Mouse (Mus musculus): Measurements from ENCODE around the gene Tas2r144. TPM values are rescaled to one million over a fixed set of nuclear protein-coding genes. Genes with fewer than 3 reads are reported as not detected.

Tas2r144 gene
- total RNA-seq, 4 experiments from 2014 or later, result not detected

DNA sequence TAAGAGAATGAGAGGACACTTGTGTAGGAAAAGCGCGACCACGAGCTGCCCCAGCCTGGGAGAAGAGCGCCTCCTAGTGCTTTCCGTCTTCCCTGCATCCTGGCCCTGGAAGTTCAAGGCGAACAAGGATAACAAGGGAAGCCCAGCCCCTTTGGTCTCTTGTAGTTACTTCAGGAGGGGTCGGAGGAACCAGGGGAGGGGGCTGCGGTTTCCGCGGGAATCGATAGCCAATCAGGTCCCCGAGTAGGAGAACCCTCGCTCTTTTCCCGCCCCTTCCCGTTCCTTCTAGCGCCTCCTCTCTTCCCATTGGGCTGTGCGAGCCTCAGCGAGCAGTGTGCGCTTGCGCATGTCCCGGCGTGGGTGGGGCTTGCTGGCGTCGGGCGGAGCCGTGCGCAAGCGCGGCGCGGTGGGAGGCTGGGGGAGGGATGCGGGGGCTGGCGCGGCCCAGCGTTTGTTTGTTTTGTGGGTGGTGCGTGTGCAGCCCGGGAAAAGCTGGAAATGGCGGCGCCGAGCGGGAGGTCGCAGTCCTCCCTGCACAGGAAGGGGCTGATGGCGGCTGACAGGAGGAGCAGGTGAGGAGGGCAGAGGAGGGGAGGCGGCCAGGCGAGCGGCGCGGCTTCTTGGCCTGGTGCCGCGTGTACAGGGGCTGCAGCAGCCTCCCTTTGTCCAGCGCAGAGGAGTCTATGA, 49.6 kb downstream of the Tas2r144 start, which contains the start of gene Casp2:
TSS of gene Casp2 (plus strand) at position 360 of the 687 bp plus-strand sequence.
- peak; percentile 90 to 99 for DNase-seq (ENCODE audit: low spot score in 2 of 2)

Other genes starting within 250 kb of the Tas2r144 start
- gene Sval3, start 247.2 kb upstream of the Tas2r144 start, total RNA-seq (2022), result not detected
- not detected for gene Sva, start 176.9 kb upstream of the Tas2r144 start, total RNA-seq (2022)
- not detected for gene Tas2r139, start 74.4 kb upstream of the Tas2r144 start, total RNA-seq (2022)
- gene Gstk1, start 30.6 kb downstream of the Tas2r144 start, total RNA-seq (2022), result 10 to 100 TPM; 11.3 to 13.8 (median 11.7) TPM
- gene Tmem139, start 46.6 kb downstream of the Tas2r144 start, total RNA-seq (2022), result not detected
- 10 to 100 TPM; 20.7 to 22.6 (median 22.0) TPM for gene Casp2, start 49.7 kb downstream of the Tas2r144 start, total RNA-seq (2022)
- 1 to 10 TPM; 4.3 to 4.8 (median 4.4) TPM for gene Clcn1, start 71.4 kb downstream of the Tas2r144 start, total RNA-seq (2022)
- gene Fam131b, start 109.3 kb downstream of the Tas2r144 start, total RNA-seq (2022), result 100 to 1,000 TPM; 112 to 128 (median 121) TPM
- gene Zyx, start 134.3 kb downstream of the Tas2r144 start, total RNA-seq (2022), result 10 to 100 TPM; 42.1 to 50.3 (median 47.5) TPM
- under 1 TPM in 3 of 4 experiments, not detected in 1; 0.23 to 0.68 (median 0.28) TPM for gene Epha1, start 157.9 kb downstream of the Tas2r144 start, total RNA-seq (2022)
- gene Tas2r143, start 184.9 kb downstream of the Tas2r144 start, total RNA-seq (2022), result not detected
- not detected for gene Tas2r135, start 190.1 kb downstream of the Tas2r144 start, total RNA-seq (2022)
- not detected for gene Tas2r126, start 219.2 kb downstream of the Tas2r144 start, total RNA-seq (2022)
- not detected for gene Olfr458, start 249.9 kb downstream of the Tas2r144 start, total RNA-seq (2022)